Mouse (Mus musculus) CD4-positive, CD25-positive, alpha-beta regulatory T cell, adult 4 months (primary cell): ENCODE measurements around the gene Efcc1. TPM values are rescaled to one million over a fixed set of nuclear protein-coding genes. Genes with fewer than 3 reads are reported as not detected.

Experiments used
- ATAC-seq: one replicate; pipeline ENCODE4 v1.8.0; 2017
- polyA plus RNA-seq, 2 experiments: library from polyadenylated mRNA; unstranded; fragments of 100-300 nt; shearing (Covaris generic); gene quantifications; one replicate each; pipeline ENCODE4 v1.2.1; 2017

The Efcc1 gene
- polyA plus RNA-seq, result under 1 TPM in 1 of 2 experiments, not detected in 1; 0.58 TPM

DNA sequence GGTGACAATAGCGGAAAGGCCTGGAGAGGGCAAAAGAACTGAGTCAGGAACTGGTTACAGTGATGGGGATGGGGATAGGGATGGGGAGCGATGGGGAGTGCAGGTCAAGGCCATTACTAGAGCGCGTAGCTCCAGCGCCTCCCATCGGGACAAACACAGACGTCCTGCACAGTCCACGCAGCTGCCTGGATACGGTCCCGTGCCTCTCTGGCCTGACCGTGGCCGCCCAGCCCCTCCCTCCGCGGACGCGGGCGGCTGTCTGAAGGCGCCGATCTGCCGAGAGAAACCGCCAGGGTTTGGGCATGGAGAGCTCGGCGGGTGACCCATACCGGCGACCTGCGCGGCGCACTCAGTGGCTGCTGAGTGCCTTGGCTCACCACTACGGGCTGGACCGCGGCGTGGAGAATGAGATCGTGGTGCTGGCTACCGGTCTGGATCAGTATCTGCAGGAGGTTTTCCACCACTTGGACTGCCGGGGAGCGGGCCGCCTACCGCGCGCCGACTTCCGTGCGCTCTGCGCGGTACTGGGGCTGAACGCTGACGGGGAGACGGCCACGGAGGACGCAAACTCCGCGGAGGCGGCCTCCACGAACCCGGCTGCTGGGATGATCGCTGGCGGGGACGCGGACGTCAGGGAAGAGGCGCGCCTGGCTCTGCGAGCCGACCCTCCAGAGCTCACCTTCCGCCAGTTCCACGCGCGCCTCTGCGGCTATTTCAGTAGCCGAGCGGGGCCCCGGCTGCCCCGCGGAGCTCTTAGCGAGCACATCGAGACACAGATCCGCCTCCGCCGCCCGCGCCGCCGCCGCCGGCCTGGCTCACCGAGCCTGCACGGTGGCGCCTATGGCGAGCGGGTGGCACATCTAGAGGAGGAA is at the start of gene Efcc1:
Gene Efcc1 (plus strand): TSS at position 279 of the 872 bp plus-strand sequence.
- ATAC-seq, result no peak

DNA sequence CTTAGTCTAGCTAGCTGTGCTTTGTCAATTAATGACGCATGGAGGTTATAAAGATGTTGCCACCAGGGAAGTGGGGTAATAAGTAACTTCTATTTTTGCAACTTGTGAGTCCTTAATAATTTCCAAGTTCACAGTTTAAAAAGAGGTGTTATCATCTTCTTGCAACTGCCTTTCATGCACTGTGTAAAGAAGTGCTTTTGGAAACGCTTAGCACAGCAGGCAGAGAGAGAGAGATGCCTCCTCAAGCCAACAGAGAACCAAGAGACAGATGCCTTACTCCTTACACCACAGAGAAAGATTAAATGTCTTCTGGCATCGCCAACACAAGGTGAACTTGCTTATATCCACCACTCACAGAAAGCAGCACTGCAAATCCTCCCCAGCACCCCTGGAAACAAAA is 34.7 kb upstream of the Efcc1 start:
- ATAC-seq, result no peak

DNA sequence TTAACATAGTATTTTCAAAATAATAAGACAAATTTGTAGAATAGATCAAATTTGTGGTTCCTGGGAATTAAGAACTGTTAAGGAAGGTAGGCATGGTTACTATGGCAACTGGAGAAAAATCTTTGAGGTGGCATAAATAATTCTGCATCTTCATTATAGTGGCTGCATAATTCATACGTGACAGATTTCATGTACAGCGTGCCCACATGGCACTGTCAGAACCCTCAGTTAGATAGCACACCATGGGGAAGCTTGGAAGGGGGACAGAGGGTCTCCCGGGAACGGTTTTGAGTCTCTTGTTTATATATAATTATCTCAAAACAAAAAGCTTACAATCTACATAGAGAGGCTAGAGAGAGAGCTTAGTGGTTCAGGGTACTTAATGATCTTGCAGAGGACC is 34.1 kb upstream of the Efcc1 start:
- no peak for ATAC-seq

DNA sequence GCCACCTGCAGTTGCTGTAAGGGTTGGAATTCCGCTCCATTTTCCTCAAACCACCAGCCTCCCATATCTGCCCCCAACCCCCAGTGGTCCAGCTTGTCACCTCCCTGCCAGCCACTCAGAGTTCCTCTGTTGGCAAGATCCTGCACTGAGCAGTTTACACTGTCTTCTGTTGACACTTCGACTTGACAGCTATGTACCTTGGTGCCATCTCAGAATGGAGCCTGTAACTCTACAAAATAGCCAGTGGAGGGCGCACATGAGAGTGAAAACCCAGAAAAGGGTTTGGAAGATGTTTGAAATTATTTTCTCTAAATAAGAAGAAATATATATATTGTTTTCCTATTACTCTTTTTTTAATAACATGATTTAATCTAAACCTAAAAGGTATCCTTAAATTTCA is 24.4 kb upstream of the Efcc1 start:
- ATAC-seq, result no peak

DNA sequence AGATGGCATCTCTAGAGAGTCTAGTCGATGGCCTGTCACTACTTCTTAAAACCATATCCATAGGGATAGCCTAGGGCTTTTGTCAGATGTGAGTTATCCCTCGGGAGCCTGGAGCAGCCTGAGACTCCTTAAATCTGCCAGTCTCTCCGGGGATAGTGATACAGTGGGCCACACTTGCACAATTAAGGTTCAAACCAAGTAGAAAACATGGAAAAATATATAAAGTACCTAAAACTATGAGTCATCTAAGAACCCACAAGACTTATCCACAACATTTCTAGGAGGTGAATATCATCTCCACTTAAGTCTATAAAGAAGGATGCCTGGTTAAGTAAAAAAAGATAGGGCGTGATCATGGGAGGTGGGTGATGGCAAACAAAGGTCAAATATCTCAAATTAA is 18.4 kb upstream of the Efcc1 start:
- no peak for ATAC-seq

DNA sequence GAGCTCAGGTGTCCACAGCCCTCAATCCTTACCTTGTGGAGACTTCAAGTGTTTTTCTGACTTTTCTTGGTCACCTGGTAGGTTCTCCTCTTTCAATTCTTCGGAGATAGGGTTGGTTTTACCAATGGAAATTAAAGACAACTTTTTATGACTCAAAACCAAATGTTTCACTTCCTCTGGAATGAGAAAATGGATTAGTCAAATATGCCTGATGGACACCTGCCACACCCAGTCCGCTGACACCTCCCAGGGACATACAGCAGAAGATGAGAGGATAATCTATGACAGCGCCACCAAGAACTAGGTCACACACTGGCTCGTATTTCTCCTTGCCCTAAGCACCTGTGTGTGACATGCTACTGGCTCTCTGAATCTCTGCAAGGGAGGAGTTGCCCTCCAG is 16.6 kb upstream of the Efcc1 start:
- no peak for ATAC-seq

DNA sequence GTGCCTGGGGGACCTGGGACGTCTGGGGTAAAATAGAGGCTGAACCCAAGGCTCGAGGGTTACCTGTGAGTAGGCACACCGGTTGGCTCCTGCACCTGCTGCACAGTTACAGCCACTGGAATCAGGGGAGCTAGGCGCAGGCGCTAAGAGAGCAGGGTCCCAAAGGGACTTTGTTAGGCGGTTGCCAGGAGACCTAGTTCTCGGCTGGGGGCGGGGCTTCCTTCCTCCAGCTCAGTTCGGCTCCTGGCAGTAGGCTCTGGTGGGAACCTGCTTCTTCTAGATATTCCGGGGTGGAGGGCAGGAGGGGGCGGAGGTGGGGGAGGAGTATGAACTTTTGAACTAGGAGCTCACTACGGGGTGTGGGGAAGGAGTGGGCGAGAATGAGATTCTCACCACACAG is 8.0 kb upstream of the Efcc1 start:
- ATAC-seq, result peak; percentile 71

DNA sequence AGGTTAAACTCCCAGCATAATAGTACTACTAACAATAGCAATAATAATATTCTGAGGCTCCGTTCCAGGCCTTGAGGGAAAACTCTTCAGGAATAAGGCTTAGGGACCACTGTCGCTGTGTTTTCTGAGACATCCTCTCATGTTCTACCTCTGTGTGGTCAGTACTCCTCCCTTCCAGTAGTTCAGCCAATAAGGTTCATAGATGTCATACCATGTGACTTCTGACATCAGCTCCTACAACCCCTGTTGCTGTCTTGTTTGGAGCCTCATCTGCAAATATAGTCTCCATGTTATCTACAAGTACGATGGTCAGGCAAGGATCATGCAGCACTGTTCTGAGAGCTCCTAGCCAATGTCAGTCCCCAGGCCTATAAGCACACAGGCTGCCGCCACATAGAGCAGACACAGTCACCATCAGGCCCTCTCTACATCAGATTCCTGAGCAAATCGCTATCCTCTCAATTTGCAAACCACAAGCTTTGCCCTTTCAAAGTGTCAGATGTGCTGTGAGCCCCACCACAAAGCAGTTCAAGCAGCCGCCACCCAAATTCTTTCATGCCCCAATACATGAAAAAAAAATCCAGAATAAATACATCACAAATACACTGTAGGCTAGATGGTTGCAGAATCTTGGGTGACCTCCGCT is 5.3 kb upstream of the Efcc1 start:
- ATAC-seq, result peak; percentile 70

DNA sequence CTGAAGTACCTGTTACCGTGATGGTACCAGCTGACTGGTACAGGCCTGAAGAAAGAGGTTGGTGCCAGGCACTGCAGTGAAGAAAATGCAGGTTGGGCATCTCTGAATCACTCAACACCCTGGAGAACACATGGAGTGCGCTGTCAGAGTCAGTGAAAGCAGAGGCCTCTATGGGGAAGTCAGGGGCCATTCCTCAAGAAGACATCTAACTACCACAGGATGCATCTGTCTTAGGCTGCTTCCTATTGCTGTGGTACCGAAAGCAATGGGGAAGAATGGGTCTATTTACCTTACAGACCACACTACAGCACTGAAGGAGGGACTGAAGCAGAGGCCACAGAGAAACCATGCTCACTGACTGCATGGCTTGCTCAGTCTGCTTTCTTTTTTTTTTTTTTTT is 2.6 kb upstream of the Efcc1 start:
- no peak for ATAC-seq

DNA sequence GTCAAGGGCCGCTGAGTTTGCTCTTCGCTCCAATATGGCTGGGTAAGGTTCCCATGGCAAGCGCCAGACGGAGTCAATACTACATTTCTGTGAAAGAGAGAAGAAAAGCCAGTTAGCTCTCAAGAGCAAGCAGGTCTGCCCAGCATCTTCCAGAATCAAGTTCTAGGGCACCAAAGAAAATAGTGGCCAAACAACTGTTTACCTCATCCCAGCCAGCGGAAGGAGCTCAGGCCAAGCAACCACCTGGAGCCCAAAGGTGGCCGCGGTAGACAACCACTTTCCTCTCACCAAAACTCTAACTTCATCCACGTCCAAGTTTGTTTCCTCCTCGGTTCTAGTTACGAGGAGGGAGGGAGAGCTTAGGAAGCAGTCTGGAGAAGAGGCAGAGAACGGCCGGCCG is 528 bp upstream of the Efcc1 start:
- no peak for ATAC-seq

DNA sequence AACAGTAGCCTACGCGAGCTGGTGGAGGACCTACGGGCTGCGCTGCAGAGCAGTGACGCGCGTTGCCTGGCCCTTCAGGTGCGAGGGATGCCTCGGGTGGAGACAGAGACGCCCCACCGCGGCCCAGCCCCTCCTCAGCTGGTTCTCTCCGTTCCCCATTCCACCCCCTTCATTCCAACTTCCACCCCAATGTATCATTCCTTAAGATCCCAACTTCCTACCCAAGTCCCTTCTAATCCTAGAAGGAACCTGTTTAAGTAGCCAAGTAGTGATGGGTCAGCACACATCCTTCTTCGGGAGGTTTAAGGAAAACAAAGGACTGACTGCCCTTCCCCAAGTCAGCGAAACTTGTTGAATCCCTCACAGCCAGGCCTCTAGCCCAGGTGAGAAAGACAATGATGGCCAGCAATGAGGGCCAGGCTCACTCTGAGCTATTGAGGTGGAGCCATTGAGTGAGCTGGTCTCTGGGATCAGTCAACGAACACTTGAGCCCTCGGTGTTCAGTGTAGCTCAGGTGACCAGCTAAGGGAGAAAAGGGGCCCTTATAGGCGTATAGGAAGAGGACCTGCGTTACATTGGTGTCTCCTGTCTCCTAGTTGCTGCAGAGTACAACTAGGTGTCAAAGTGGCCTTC is 910 bp downstream of the Efcc1 start:
- no peak for ATAC-seq

DNA sequence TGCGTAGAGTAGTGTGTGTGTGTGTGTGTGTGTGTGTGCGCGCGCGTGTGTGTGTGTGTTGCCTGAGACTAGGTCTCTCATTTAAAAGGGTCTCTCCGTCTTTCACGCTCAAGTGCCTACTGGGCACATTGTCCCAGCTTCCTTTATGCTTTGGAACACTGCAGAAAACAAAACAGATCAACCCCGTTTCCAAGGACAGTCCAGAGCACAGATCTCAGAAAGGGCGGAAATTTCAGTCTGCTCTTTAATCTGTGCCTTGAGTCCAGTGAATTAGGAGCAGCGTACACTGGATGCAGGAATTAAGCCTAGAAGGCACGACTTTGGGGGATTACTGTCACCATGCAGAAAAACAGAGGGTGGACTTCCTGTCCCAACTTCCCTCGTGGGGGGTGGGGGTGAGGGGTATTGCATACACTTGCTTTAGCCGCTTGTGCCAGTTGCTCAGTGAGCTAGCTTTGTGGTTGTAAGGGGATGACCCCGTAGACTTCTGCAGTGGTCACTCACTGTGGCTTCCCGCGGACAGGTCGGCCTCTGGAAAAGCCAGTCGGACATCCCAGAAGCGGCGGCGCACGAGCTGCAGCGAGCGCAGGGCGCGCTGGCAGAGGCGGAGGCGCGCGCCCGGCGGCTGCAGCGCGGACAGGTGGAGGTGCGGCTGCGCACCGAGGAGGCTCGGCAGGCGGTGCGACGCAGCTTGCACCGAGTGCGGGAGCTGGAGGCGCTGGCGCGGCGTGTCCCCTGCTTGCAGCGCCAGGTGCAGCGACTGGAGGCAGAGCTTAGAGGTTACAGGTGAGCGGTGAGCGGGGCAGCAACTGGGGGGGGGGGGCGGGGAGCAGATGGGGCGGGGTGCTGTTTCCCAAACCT is 1.7 kb downstream of the Efcc1 start:
- no peak for ATAC-seq

DNA sequence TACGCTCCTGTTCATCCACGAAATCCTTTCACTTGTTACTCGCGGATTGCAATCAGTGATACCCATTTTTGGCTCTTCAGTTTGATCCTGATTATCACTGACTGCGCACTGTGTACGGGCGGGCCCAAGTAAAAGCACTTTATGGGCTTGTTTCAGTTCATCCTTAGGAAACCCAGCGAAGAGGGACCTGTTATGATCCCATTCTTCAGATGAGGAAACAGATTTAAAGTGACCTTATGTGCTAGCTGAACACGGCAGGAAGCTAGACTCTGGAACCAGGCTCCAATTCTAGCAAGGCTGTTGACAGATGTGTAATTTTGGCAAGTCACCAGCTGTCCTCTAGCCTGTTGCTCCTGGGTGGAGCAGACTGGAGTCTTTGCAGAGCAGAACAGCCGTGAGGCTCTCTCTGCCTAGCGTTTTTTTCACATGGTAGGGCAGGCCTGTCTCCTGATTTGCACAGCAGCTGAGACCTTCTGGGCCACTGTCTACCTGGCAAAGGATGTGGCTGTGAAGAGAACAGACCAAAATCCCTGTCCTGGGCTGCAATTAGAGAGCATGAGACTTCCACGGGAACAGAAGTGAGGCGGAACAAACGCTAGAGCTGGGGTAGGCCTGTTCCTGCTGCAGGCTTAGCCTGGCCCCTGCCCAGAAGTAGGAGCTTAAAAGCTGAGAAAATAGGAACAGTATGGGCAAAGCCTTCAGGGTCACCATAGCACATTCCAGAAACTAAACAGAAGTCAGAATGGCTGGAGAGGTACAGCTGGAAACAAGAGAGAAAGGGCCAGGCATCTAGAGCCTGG is 2.7 kb downstream of the Efcc1 start:
- no peak for ATAC-seq

DNA sequence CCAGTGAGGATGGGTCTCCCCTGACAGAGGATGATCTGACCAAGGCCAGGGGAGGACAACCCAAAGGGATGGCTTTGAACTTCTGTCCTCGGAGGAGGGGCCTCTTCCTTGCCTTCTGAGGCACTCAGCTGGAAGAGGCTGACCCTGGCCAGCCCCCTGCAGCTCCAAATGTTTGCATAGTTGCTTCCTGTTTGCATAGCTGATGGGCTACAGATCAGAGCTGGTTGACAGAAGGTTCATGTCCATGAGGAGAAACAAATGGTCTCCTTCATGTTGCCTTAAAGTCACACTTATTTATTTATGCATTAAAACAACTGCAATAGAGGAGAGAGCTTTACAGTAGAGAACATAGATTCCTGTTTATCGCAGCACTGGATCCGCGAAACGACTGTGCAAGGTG is 3.5 kb downstream of the Efcc1 start:
- no peak for ATAC-seq

DNA sequence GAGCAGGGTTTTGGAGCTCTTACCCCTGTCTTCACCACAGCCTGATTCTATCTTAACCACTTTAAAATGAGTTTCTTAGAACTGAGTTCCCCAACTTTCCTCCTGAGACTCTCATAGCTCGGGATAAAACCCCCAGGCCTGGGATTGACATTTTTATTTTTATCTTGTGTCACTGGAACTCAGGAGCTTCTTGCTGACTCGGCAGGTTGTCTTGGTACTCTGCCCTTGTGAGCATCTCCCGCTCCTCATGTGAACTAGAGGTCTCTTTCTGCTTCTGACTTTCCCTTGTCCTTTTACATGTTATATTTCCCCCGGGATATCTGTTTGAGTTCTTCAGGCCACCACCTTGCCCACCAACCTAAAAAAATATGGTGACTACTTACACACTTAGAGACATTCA is 6.3 kb downstream of the Efcc1 start:
- no peak for ATAC-seq

DNA sequence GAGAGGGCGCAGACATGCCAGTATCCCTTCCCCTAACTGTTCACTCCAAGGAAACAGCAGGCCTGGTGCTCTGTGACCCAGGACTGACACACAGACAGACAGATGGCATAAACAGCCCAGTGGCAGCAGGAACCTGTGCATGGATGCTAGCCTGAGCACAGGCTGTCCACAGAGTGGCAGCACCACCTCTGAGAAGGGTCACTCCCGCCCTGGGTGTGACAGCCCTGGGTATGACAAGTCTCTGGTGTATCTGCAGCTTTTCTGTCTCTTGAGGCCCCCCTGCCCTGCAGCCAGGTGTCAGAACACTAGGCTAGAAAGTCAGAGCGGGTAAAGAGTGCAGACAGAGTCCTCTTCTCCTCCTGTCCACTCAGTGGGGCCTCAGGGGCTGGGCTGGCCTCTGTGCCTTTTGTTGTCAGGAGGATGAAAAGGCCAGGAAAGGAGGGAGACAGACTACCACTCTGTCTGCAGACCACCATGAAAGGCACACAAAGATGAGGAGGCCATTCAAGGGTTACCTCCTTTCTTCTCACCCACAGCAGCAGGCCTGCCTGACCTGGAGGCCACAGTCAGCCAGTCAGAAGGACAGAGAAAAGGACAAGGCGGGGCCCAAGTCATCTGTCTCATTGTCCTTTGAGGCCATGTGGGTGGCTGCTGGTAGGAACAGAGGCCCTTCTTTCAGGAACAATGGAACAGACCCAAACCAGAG is 7.4 kb downstream of the Efcc1 start:
- no peak for ATAC-seq

DNA sequence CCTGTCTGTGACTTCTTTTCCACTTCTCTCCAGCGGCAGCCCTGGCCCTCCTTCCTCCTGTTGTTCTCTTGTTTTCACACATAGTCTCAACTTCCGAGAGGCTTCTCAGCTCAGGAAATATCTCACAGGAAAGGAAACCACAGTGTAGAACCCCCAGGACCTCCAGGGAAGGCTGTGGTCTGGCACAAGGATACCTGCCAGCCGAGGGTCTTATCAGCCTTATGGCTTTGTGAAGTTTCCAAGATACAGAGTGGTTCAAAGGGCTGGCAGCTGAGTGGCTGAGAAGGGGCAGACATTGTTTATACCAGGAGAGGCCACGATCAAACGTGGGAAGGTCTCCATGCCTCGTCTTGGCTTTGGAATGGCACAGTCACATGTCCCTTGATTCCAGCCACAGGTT is 9.2 kb downstream of the Efcc1 start:
- no peak for ATAC-seq

DNA sequence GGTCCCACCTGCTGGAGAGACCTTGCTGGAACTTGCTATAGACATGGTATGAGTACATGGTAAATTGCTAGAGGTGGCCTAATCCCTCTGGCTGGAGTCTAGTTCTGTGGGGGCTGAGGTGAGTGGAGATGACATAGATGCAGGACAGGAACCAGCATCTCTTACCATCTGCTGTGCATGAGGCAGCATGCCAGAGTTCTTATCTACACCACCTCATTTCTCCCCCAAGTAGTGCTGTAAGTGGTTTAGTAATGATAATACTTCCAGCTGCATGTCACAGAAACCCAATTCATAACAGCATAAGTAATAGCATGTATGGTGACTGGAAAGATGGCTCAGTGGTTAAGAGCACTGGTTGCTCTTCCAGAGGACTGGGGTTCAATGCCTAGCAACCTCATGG is 9.8 kb downstream of the Efcc1 start:
- no peak for ATAC-seq

DNA sequence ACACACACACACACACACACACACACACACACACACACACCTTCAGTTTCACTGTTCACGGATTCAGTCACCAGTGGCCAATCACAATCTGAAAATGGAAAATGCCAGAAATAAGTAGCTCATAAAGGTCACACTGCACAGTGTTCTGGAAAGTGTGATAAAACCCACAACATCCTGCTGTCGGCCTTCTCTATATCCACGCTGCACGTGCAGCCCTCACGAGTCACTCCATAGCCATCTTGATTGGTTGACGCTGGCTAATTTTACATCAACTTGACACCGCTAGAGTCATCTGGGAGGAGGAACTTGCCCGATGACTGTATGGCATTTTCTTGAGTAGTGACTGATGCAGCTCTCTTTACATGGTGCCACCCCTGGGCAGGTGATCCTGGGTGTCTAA is 11.3 kb downstream of the Efcc1 start:
- peak; percentile 75 for ATAC-seq

DNA sequence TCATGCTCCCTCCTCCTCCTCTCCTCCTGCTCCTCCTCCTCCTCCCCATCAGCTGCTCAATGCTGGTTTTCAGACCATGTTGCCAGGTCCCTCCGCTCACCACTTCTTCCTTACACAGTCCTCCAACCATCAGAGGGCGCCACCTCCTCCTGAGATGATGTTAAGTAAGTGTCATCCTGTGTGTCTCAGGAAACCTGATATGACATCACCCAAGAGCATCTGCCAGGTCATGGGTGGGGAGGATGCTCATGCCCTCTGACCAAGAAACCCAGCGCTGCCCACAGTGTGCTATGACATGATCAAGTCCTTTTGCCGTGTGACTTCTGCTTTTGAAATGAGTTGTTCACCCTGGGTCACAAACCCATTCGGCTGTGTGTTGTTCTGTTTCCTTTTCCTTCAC is 12.1 kb downstream of the Efcc1 start:
- no peak for ATAC-seq

DNA sequence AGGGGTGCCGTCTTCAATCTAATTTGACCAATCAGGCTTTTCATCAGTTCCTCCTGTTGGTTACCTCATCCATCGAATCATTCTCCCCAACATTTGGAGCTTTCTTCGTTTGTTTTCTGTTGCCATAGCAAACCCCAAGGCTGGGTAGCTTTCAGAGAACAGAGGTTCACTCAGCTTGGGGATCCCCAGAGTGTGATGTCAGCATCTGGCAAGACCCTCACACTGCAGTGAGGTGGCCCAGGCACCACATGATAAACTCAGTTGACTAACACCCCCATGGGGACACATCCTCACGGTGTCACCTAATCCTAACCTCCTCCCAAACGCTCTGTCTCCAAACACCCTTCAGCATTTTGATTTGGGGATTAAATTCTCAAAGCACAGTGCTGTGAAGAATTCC is 12.6 kb downstream of the Efcc1 start:
- ATAC-seq, result no peak
